Mouse (Mus musculus) adrenal gland, postnatal 10 days (tissue): ENCODE results near the gene Zfp786. TPM values are rescaled to one million over a fixed set of nuclear protein-coding genes. Genes with fewer than 3 reads are reported as not detected.
"Not testable (repeated sequence)": the region's sequence is repeated elsewhere in the genome, so short reads cannot be mapped to it uniquely, and the experiment has no call there.

Source experiments
- DNase-seq: peaks from one replicate; pipeline ENCODE4 v3.0.0; 2021; ENCODE audit warnings: mixed read lengths
- microRNA-seq: library from miRNA; unstranded; fragments of <30 nt; microRNA quantifications from one replicate; pipeline ENCODE4 v1.2.0, GENCODE M21; 2021
- total RNA-seq, 2 experiments: library from RNA; stranded (reverse); gene quantifications; 2 replicates each; pipeline ENCODE4 v1.2.3; 2021

The Zfp786 gene
- total RNA-seq, 2 experiments from 2014 or later = 0.66 to 2.0 TPM

GRCm38 (mm10) chr6:47781091-47781968 lies 49.3 kb downstream of the Zfp786 start:
- DNase-seq = peak; percentile 47

- DNase-seq = no peak
These were observed 50.1 kb downstream of the Zfp786 start for GRCm38 (mm10) chr6:47780576-47781013.

GRCm38 (mm10) chr6:47771760-47772159 lies 58.9 kb downstream of the Zfp786 start:
- DNase-seq = not testable (repeated sequence)

- not testable (repeated sequence) for DNase-seq
These were observed 59.6 kb downstream of the Zfp786 start for GRCm38 (mm10) chr6:47771113-47771512.

- DNase-seq = not testable (repeated sequence)
These were observed 60.8 kb downstream of the Zfp786 start for GRCm38 (mm10) chr6:47769861-47770260.

Small RNAs within 50 kb of the gene (microRNA-seq; reads per million reads assigned to microRNA genes)
- gene Mir704 = not detected

Other genes with a start within 250 kb of the Zfp786 start
- 10 to 100 TPM; 32.9 to 48.1 TPM for gene Ezh2, start 235.5 kb downstream of the Zfp786 start, total RNA-seq
- gene Pdia4, start 17.4 kb downstream of the Zfp786 start, total RNA-seq = 10 to 100 TPM; 84.9 to 93.6 TPM
- gene Zfp398, start 4.8 kb upstream of the Zfp786 start, total RNA-seq = 10 to 100 TPM in 1 of 2 experiments, 1 to 10 TPM in 1; 6.7 to 11.8 TPM
- gene Zfp282, start 46.3 kb upstream of the Zfp786 start, total RNA-seq = 10 to 100 TPM; 12.0 to 13.8 TPM
- 10 to 100 TPM; 14.0 to 17.7 TPM for gene Zfp212, start 89.6 kb upstream of the Zfp786 start, total RNA-seq
- 10 to 100 TPM in 1 of 2 experiments, 1 to 10 TPM in 1; 6.5 to 10.3 TPM for gene Zfp956, start 122.5 kb upstream of the Zfp786 start, total RNA-seq
- gene Zfp777, start 218.0 kb upstream of the Zfp786 start, total RNA-seq = 10 to 100 TPM; 25.2 to 33.8 TPM